25 mouse cellular contexts compared by ENCODE assay signal in genomic region chr7:97725401-97725800, GRCm38 (mm10). TPM values are rescaled to one million over a fixed set of nuclear protein-coding genes. Genes with fewer than 3 reads are reported as not detected.
DNase-seq lines count a peak whose midpoint lies in the region; ATAC-seq and TF ChIP-seq lines count a peak whose summit lies in the region.
"Had no signal": no experiment of that assay in that cellular context is flagged by ENCODE, and none has a peak within 500 bp of the region (broad histone marks: within the 10 kb centered on the region; RNA-seq: fewer than 3 reads in every experiment).

No protein-coding gene starts in this region.

- TF ChIP-seq POLR2A in thymus, adult 2 months (IDR thresholded peaks at IDR 0.05; ENCODE audit: control insufficient read depth, extremely low read depth, insufficient read depth, low read length, poor library complexity), result no peak

- no peak for DNase-seq in heart, postnatal 4 days
- no peak for DNase-seq in layer of hippocampus, adult 2 months (ENCODE audit: low spot score in 2 of 2)
- DNase-seq in layer of hippocampus, adult 11-12 months (ENCODE audit: low spot score), result no peak
- no peak for DNase-seq in thymus, adult 2 months
- no peak for DNase-seq in thymus, postnatal 25 days
- peak; percentile 65 for DNase-seq in thymus, postnatal 14 days
- DNase-seq in thymus, postnatal 4 days, result no peak
- DNase-seq: adrenal gland, adult 8-10 months; adrenal gland, postnatal 14 days; adrenal gland, postnatal 36 days; B cell, adult 2 months; cerebellum, adult 11-12 months; cerebellum, adult 2 months; cerebellum, adult 9-10 months; cerebellum, postnatal 10 days; cerebellum, postnatal 25 days had no signal

- H3K9me3 ChIP-seq in heart, embryonic 16.5 days (replicated peaks; ENCODE audit: control insufficient read depth, low read length), result no peaks in the 10 kb centered on the region
- H3K9me3 ChIP-seq: embryonic facial prominence, embryonic 10.5 days; embryonic facial prominence, embryonic 12.5 days; forebrain, embryonic 13.5 days; G1E had no signal

- no peaks in the 10 kb centered on the region for H3K4me1 ChIP-seq in heart, embryonic 16.5 days (ENCODE audit: control insufficient read depth, insufficient read depth, low read length)
- H3K4me1 ChIP-seq in thymus, adult 2 months (replicated peaks; ENCODE audit: control insufficient read depth, insufficient read depth, low read length), result peaks cover 47% of the 10 kb centered on the region
- H3K4me1 ChIP-seq: embryonic facial prominence, embryonic 12.5 days had no signal

- no peak for ATAC-seq in heart, embryonic 16.5 days (replicated peaks; ENCODE audit: extremely low read depth, insufficient read depth, low FRiP score)
- ATAC-seq: activated CD4-positive, CD25-positive, alpha-beta regulatory T cell, adult 4 months; CD4-positive, CD25-positive, alpha-beta regulatory T cell, adult 4 months; forebrain, embryonic 13.5 days; Patski had no signal

- no peak overlapping the region for H3K4me2 ChIP-seq in heart, embryonic 16.5 days (ENCODE audit: low read depth, low read length)
- H3K4me2 ChIP-seq: embryonic facial prominence, embryonic 12.5 days; forebrain, embryonic 13.5 days had no signal

- H3K9ac ChIP-seq in heart, embryonic 16.5 days (ENCODE audit: low read length), result no peak overlapping the region
- H3K9ac ChIP-seq: embryonic facial prominence, embryonic 12.5 days; forebrain, embryonic 13.5 days had no signal

- WGBS in heart, embryonic 16.5 days, result 95% methylated on average over 6 of the region's 6 CpGs
- 55% methylated on average over 6 of the region's 6 CpGs for WGBS in thymus, adult 2 months

- peak overlapping the region; percentile 51 for H3K27ac ChIP-seq in heart, embryonic 16.5 days (ENCODE audit: low read length)
- peak overlapping the region; percentile 91; the same call in 1 of the 2 replicates for H3K27ac ChIP-seq in layer of hippocampus, adult 2 months
- H3K27ac ChIP-seq in thymus, adult 2 months (ENCODE audit: control insufficient read depth, insufficient read depth, low read length), result peak overlapping the region; percentile 98
- H3K27ac ChIP-seq: embryonic facial prominence, embryonic 10.5 days; embryonic facial prominence, embryonic 12.5 days; forebrain, embryonic 13.5 days had no signal

- H3K4me3 ChIP-seq in heart, embryonic 16.5 days (ENCODE audit: low read length), result no peak overlapping the region
- H3K4me3 ChIP-seq in layer of hippocampus, adult 2 months, result no peak overlapping the region
- H3K4me3 ChIP-seq in thymus, adult 2 months (ENCODE audit: control insufficient read depth, insufficient read depth, low read length), result no peak overlapping the region
- H3K4me3 ChIP-seq: embryonic facial prominence, embryonic 10.5 days; embryonic facial prominence, embryonic 12.5 days; forebrain, embryonic 13.5 days had no signal

- no peaks in the 10 kb centered on the region for H3K27me3 ChIP-seq in heart, embryonic 16.5 days (ENCODE audit: control insufficient read depth, insufficient read depth, low read length)
- no peaks in the 10 kb centered on the region for H3K27me3 ChIP-seq in thymus, adult 2 months (ENCODE audit: control insufficient read depth, insufficient read depth, low read length)
- H3K27me3 ChIP-seq: CH12.LX; embryonic facial prominence, embryonic 12.5 days; forebrain, embryonic 13.5 days; Patski had no signal

- TF ChIP-seq CTCF in layer of hippocampus, adult 2 months (conservative IDR thresholded peaks at IDR 0.05), result no peak
- TF ChIP-seq CTCF in thymus, adult 2 months (IDR thresholded peaks at IDR 0.05; ENCODE audit: borderline replicate concordance, control insufficient read depth, extremely low read depth, insufficient read depth, low read length, poor library complexity), result no peak

- H3K36me3 ChIP-seq in heart, embryonic 16.5 days (ENCODE audit: control insufficient read depth, insufficient read depth), result peaks cover 5% of the 10 kb centered on the region; the same call in 1 of the 2 replicates
- peaks cover 53% of the 10 kb centered on the region for H3K36me3 ChIP-seq in thymus, adult 2 months (ENCODE audit: control insufficient read depth, insufficient read depth, low read length)

RNA-seq across cellular contexts. Expression of gene Aqp11, which starts 12.7 kb away (rescaled TPM):
- polyA plus RNA-seq in heart, embryonic 16.5 days (2015; fragmentation: Nextera tagmentation; extraction: Ambion mirVana), result 11.4 and 22.6 TPM in 2 replicates
- 1 to 10 TPM; 1.1 to 1.9 TPM for total RNA-seq in heart, postnatal 4 days (2021)
- 10 to 100 TPM; 37.7 to 38.9 TPM for total RNA-seq in layer of hippocampus, adult 2 months (2021)
- polyA plus RNA-seq in thymus, adult 2 months (2012; rRNA removed), result 277 and 395 TPM in 2 replicates

RNA-seq across cellular contexts. Expression of gene Clns1a, which starts 29.0 kb away (rescaled TPM):
- 96.0 and 116 TPM in 2 replicates for polyA plus RNA-seq in heart, embryonic 16.5 days (2015; fragmentation: Nextera tagmentation; extraction: Ambion mirVana)
- total RNA-seq in heart, postnatal 4 days (2021), result 10 to 100 TPM; 41.6 to 43.4 TPM
- 10 to 100 TPM; 91.0 to 94.3 TPM for total RNA-seq in layer of hippocampus, adult 2 months (2021)
- polyA plus RNA-seq in thymus, adult 2 months (2012; rRNA removed), result 60.8 and 63.3 TPM in 2 replicates

Comparison
In these comparisons a context has a peak if more than half of its experiments do, and no peak if none do; other contexts are left out.
1. RNA of gene Aqp11, which starts 12.7 kb away (total RNA-seq): 37.7 to 38.9 TPM in layer of hippocampus, adult 2 months; 1.1 to 1.9 TPM in heart, postnatal 4 days; every median in the first group is over 10 times any median in the second.
2. Peak in every context shown above with its lines, with median percentiles within 50 percentile points of each other: H3K27ac ChIP-seq.